Mouse (Mus musculus): ENCODE measurements around the gene Tox4.
"Not testable (repeated sequence)": the region's sequence is repeated elsewhere in the genome, so short reads cannot be mapped to it uniquely, and the experiment has no call there.

The Tox4 gene

DNA sequence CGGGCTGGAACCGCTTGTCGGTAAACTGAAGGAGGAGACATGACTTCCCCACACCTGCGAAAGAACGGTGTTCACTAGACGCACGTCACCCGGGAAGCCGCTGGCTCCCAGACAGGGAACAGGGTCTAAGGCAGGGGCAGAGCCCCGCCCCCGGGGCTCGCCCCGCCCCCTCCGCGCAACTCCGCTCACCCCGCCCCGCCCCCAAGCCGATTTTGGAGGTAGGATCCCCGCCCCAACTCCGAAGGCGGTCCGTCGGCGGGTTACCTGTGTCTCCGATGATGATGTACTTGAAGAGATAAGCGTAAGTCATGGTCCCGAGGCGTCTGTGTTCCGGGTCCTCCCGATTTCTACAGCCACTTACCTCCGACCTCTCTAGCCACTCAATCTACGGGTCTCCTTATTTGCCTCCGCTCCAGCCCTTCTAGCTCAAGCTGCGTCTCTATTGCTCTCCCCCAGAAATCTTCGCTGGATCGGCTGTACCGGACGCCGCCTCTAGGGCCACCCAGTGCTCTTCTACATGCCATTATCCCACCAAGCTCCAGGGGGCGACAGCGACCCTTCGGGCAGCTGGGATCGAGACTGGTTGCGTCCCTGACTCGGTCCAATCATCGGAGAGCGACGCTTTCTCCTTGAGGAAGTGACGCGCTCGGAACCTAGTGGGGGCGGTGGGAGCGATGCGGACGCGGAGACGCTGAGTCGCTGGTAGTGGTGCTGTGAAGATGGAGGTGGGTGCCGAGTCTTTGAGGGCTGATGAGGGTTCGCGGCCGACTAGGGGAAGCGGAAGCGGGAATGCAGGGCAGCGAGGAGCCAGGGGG lies at the start of gene Tox4, which contains the start of gene Rab2b:
Gene Tox4, plus strand, starts transcription at position 215 of the 815 bp plus-strand sequence.
Gene Rab2b, minus strand, starts transcription at position 614 of the 815 bp plus-strand sequence.
- ATAC-seq (ENCODE audit: low TSS enrichment): peak; percentile 98

- no peak for ATAC-seq (ENCODE audit: low TSS enrichment)
These were observed 46.7 kb upstream of the Tox4 start for GRCm38 (mm10) chr14:52232249-52232648.

- no peak for ATAC-seq (ENCODE audit: low TSS enrichment)
These were observed 43.8 kb upstream of the Tox4 start for GRCm38 (mm10) chr14:52235165-52235564.

DNA sequence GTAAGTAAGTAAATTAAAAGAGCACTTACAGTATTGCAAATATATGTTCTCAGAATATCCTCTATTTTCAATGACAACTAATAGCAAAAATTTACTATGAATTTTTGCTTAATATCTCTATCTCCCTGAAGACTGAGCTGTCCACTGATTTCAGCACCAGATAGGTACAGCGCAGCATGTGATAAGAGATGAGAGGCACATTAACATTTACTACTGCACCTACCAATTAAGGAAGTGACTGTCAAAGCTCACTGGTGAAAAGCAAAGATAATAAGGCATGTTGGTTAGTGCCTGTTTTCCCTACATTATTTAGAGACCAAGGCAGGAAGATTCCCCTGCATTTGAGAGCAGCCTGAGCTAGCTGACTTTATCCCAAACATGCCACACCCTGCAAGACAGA lies 42.7 kb upstream of the Tox4 start:
- no peak for ATAC-seq (ENCODE audit: low TSS enrichment)

- peak; percentile 99 for ATAC-seq (ENCODE audit: low TSS enrichment)
These were observed 34.8 kb upstream of the Tox4 start for GRCm38 (mm10) chr14:52244041-52244689.

DNA sequence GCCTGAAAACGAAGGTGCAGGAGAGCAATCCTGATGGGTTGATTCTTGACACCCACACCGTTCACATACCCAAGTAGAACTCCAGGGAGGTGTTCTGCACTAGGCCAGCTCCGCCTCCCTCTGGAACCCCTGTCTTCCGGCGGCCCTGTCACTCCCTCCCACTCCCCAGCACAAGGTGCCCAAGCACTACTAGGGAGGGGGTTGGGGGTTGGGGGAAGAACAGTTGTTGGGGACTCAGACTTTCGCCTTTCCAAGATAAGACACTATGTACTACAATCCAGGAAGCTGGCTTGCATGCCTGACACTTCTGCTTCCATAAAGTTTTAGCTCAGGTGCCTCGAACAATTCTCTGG lies 34.3 kb upstream of the Tox4 start:
- ATAC-seq (ENCODE audit: low TSS enrichment): peak; percentile 87

DNA sequence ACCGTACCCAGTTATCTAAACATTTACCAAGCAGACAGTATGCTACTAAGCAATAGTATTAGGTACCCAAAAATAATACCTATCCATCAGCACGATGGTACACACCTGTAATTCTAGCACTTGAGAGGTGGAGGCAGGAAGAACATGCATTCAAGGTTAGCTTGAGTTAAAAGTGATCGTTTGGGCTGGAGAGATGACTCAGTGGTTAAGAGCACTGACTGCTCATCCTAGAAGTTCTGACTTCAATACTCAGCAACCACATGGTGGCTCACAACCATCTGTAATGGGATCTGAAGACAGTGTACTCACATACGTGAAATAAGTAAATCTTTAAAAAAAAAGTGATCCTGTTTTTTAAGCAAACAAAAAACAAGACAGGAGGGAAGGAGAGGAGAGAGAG lies 32.8 kb upstream of the Tox4 start:
- ATAC-seq (ENCODE audit: low TSS enrichment): no peak

- no peak for ATAC-seq (ENCODE audit: low TSS enrichment)
These were observed 22.4 kb upstream of the Tox4 start for GRCm38 (mm10) chr14:52256311-52257175.

DNA sequence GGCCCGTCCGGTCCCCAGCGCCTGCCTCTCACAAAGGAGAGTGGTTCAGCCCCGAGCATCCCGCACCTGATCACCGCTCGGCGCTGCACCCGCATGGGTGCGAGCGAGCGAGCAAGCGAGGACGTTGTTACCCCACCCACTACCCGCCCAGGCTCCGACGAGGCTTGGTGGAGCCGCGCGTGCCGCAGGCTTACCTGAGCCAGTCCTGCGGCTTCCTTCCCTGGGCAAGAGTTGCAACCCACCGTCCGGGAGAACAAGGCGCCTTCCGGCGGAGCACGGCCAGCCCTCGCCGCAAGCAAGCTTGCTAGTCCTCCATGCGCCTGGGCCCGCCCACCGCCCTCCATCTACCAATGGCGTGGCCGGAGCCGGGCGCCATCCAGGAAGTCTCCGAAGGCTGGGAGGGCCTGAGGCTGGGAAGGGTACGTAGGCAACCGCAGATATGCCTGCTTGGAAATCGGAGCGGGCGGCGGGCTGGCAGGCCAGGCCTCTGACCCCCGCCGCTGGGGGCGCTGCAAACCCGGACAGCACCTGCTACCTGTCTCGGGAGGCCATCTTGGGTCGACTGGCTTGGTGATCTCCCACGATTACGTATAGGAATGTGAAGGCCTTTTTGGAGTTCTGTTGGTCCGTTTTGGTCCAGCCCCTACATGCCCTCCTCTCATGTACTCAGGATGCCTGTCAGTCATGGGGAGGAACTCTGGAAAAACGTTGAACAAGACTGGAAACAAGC lies 21.3 kb upstream of the Tox4 start, which contains the start of gene Chd8:
Gene Chd8, minus strand, starts transcription at position 297 of the 730 bp plus-strand sequence.
- peak; percentile 98 for ATAC-seq (ENCODE audit: low TSS enrichment)

DNA sequence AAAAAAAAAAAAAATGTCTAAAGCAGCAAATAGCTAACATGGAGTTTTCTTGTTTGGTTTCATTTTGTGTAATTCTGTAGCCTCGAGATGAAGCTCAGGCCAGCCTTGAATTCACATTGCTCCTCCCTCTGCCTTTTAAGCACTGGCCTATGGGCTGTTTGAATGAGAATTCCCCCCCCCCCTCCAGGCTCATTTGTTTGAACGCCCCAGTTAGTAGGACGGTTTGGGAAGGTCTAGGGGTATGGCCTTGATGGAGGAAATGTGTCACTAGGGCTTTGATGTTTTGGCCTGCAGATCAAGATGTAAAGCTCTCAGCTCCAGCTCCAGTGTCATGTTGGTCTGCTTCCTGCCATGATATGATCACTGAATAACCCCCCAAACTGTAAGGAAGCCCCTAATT lies 6.2 kb upstream of the Tox4 start:
- ATAC-seq (ENCODE audit: low TSS enrichment): no peak

DNA sequence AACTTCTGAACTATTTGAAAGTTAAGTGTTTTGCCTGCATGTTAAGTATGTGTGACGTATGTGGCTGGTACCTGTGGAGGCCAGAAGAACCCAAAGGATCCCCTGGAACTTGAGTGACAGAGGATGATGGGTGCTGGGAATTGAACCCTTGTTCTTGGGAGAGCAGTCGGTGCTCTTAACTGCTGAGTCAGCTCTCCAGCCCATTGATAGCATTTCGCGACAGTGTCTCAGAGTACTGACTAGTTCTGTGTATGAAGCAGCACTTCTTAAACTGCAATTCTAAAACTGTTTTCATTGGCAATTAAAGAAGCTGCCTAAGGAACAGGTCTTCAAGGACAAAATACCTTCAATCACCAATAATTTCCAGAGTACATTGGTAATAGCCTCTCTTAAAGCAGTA lies 1.7 kb upstream of the Tox4 start:
- no peak for ATAC-seq (ENCODE audit: low TSS enrichment)

GRCm38 (mm10) chr14:52279747-52280120 lies 788 bp downstream of the Tox4 start:
- ATAC-seq (ENCODE audit: low TSS enrichment): no peak; the same call in 1 of the 2 replicates

DNA sequence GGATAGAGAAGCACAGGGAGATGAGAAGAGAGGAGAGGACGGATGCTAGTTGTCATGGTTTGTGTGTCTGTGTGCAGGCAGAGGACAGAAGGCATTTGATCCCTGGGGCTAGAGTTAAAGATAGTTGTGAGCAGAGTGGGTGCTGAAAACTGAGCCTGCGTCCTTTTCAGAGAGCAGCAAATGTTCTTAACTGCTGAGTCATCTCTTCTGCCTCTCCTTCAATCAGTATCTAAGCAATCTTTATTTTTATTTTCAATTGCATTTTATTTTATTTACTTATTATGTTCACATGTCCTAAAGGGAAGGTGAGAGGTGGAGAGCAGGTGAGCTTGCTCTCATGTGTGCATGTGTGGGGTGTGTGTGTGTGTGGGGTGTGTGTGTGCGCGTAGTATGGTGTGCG lies 4.7 kb downstream of the Tox4 start:
- ATAC-seq (ENCODE audit: low TSS enrichment): no peak

DNA sequence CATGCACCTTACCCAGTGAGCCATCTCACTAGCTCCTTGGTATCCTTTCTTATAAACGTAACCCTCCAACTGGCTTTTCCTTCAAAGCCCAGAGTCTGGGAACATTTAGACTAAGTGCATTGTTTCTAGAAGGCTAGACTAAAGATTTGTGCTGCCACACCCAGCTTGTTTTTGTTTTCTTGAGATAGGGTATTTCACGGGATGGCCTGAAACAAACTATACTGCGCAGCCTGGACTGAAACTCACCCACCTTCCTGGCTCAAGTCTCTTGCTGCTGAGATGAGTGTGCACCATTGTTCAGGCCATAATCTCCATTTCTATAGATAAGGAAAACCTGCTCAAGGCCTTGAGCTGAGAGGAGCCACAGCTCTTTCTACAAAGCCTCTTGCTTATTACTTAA lies 5.2 kb downstream of the Tox4 start:
- no peak for ATAC-seq (ENCODE audit: low TSS enrichment)

GRCm38 (mm10) chr14:52295558-52296264 lies 16.8 kb downstream of the Tox4 start:
- peak; percentile 71 for ATAC-seq (ENCODE audit: low TSS enrichment)

DNA sequence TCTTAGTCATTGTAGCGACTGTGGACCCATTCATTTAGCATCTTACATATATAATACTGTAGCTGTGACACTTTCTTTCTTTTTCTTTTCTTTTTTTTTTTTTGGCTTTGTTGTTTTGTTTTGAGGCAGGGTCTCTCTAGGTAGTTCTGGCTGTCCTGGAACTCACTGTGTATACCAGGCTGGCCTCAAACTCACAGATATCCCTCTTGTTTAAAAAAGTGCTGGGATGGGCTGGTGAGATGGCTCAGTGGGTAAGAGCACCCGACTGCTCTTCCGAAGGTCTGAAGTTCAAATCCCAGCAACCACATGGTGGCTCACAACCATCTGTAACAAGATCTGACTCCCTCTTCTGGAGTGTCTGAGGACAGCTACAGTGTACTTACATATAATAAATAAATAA lies 24.6 kb downstream of the Tox4 start:
- ATAC-seq (ENCODE audit: low TSS enrichment): not testable (repeated sequence)

DNA sequence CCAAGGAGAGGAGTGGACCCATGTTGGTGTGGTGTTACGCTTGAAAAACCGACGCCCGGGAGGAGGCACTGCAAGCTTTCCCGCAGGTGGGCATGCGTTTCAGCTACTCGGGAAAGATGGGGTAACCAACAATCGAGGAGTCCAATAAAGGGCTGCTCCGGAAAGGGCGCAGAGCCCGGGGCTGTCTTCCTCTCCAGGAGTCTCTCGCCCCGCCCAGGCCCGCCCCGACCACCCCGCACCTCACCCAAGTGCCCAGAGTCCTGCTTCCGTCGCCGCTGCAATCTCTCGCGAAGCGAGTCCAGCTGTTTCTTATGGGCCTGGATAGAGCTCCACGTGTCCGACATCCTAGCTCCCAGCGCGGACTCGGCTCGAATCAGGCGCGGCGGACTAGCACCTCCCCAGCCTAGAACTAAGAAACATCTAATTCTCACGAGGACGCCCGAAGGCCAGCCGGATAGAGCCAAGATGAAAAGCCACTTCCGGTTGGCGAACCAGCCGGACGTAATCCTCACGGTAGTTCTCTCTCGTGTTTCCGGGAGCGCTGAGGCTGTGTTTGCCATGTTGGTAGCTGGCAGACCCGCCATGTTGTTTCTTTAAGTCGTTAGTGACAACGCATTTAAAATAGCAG lies 25.8 kb downstream of the Tox4 start, which contains the start of gene Mettl3:
Gene Mettl3, minus strand, starts transcription at position 485 of the 628 bp plus-strand sequence.
- ATAC-seq (ENCODE audit: low TSS enrichment): peak; percentile 96

GRCm38 (mm10) chr14:52306100-52306499 lies 27.2 kb downstream of the Tox4 start:
- ATAC-seq (ENCODE audit: low TSS enrichment): no peak

DNA sequence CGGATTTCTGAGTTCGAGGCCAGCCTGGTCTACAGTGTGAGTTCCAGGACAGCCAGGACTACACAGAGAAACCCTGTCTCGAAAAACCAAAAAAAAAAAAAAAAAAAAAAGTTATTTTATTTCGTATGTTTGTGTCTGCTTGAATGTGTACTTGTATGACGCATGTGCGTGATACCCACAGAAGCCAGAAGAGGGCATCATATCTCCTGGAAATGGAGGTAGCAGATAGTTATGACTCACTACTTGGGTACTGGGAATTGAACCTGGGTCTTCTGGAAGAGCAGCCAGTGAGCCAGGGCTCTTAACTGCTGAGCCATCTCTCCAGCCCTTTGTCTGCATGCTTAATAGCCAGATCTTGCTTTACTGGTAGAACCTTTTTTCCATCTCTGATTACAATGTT lies 31.4 kb downstream of the Tox4 start:
- not testable (repeated sequence) for ATAC-seq (ENCODE audit: low TSS enrichment)

DNA sequence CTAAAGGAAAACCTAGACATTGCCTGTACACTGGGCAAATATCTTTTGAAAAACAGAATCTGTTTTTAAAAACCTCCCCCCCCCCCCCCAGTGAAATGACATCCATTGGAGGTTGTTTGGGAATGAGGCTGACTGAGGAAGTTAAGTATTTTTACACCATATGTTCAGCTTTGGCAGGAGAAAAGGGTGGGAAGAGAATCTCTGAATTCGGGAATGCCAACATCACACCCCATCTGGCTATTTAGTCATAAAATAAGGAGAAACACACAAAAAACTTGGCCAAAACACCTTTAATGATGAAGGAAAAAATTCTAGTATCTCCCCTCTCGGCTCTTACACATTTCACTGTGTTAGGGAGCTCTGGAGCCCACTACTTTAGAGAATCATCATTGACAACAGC lies 32.0 kb downstream of the Tox4 start:
- peak; percentile 70 for ATAC-seq (ENCODE audit: low TSS enrichment)

Measured in frontal cortex, adult (tissue).